Mouse (Mus musculus) lung, postnatal 14 days (tissue): ENCODE data around the gene Plaa.

Experiments
- DNase-seq: peaks from one replicate; pipeline ENCODE4 v3.0.0; 2021

The Plaa gene

GRCm38 (mm10) chr4:94554955-94555494, 48.0 kb downstream of the Plaa start:
- DNase-seq: no peak

- no peak for DNase-seq
Measured at GRCm38 (mm10) chr4:94544321-94544720, 58.7 kb downstream of the Plaa start.

- DNase-seq: no peak
Measured at GRCm38 (mm10) chr4:94543041-94543440, 60.0 kb downstream of the Plaa start.

GRCm38 (mm10) chr4:94533205-94533604, 69.8 kb downstream of the Plaa start:
- DNase-seq: no peak

GRCm38 (mm10) chr4:94529448-94529847, 73.6 kb downstream of the Plaa start:
- no peak for DNase-seq

GRCm38 (mm10) chr4:94523321-94523720, 79.7 kb downstream of the Plaa start:
- DNase-seq: no peak

- DNase-seq: peak; percentile 54
Measured at GRCm38 (mm10) chr4:94517631-94518030, 85.4 kb downstream of the Plaa start.
